Mouse (Mus musculus) heart, embryonic 16.5 days (tissue): ENCODE results near the gene Theg. TPM values are rescaled to one million over a fixed set of nuclear protein-coding genes. Genes with fewer than 3 reads are reported as not detected.
A peak's percentile ranks its signal among the peaks of the same experiment; 100 is the strongest.

Experiments used
- ATAC-seq: fragments of 200-750 bp; cut with Nextera tagmentation; replicated peaks from 2 replicates; pipeline ENCODE4 v1.8.0; 2017; ENCODE audit warnings: moderate number of reproducible peaks; ENCODE audit not compliant: insufficient read depth, low FRiP score; ENCODE audit errors: extremely low read depth
- H3K27ac ChIP-seq: fragments of 300-500 bp; sonication (generic); 2 replicates; pipeline ENCODE4 v1.5.1; 2014; ENCODE audit warnings: mild to moderate bottlenecking, low read length, control low read depth, moderate library complexity
- H3K27me3 ChIP-seq: fragments of 300-500 bp; sonication (generic); 2 replicates; pipeline ENCODE4 v1.6.1; 2014; ENCODE audit warnings: low read length, mixed read lengths; ENCODE audit not compliant: control insufficient read depth, insufficient read depth
- H3K36me3 ChIP-seq: fragments of 300-500 bp; sonication (generic); 2 replicates; pipeline ENCODE4 v1.6.1; 2014; ENCODE audit not compliant: control insufficient read depth, insufficient read depth
- H3K4me1 ChIP-seq: fragments of 300-500 bp; sonication (generic); 2 replicates; pipeline ENCODE4 v1.6.1; 2014; ENCODE audit warnings: low read length, mixed read lengths; ENCODE audit not compliant: control insufficient read depth, insufficient read depth
- H3K4me2 ChIP-seq: fragments of 300-500 bp; sonication (generic); 2 replicates; pipeline ENCODE4 v1.6.1; 2014; ENCODE audit warnings: low read depth, mild to moderate bottlenecking, control low read depth, low read length
- H3K4me3 ChIP-seq: fragments of 300-500 bp; sonication (generic); 2 replicates; pipeline ENCODE4 v1.5.1; 2014; ENCODE audit warnings: mild to moderate bottlenecking, control low read depth, low read length
- H3K9ac ChIP-seq: fragments of 300-500 bp; sonication (generic); 2 replicates; pipeline ENCODE4 v1.6.1; 2014; ENCODE audit warnings: low read length, control low read depth
- H3K9me3 ChIP-seq: fragments of 300-500 bp; sonication (generic); replicated peaks from 2 replicates; pipeline ENCODE4 v1.6.1; 2016; ENCODE audit warnings: low read length; ENCODE audit not compliant: control insufficient read depth
- WGBS: fragments of 180-500 bp; shearing (Covaris S2); extraction: QIAGEN DNeasy Blood & Tissue Kit; methylation state at CpG from one replicate; pipeline ENCODE4 v1.1.7; 2014; 5-methylcytosine and 5-hydroxymethylcytosine counted together
- microRNA-seq: library from miRNA; unstranded; fragments of <30 nt; microRNA quantifications from one replicate; pipeline ENCODE4, GENCODE M21; 2017
- polyA plus RNA-seq: library from polyadenylated mRNA; unstranded; fragments of >200 nt; fragmentation: Nextera tagmentation; extraction: Ambion mirVana; gene quantifications from 2 replicates; pipeline ENCODE4 v1.2.1, GENCODE M21; 2015

Gene Theg
- polyA plus RNA-seq, 1 experiment from 2014 or later, result not detected

DNA sequence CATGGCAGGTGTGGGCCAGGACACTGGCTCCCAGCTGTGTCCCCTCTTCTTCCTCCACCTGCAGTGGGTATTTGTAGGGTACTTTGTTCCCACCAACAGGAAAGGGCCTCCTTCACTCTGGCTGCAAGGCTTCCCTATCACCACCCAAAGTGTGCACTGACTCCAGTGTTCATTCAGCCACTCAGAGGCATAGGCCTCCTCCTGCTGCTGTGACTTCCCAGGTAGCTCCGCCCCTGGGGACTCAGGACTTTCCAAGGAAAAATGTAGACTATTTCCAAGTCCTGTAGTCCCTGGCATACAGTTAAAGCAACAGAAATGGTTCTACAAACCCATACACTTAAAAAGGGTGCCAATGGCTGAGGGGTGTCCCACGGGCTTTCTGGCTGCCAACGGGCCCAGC is 54.5 kb downstream of the Theg start:
- no peaks in the 10 kb centered on the region for H3K36me3 ChIP-seq
- H3K4me1 ChIP-seq, result peaks cover 4% of the 10 kb centered on the region; the same call in 1 of the 2 replicates
- H3K9me3 ChIP-seq, result no peaks in the 10 kb centered on the region
- H3K9ac ChIP-seq, result no peak overlapping the region
- peak overlapping the region; percentile 81 for H3K4me3 ChIP-seq
- WGBS, result 42% methylated on average over 3 of the region's 3 CpGs
- H3K27me3 ChIP-seq, result 0 out of 2 replicates have a peak, but pooled peaks cover 4% of the 10 kb centered on the region
- no peak for ATAC-seq
- peak overlapping the region; percentile 100 for H3K4me2 ChIP-seq
- H3K27ac ChIP-seq, result no peak overlapping the region

- Histone ChIP-seq H3K9me3 (no peaks in the 10 kb centered on the region), H3K9ac (no peak overlapping the region), H3K27me3 (0 out of 2 replicates have a peak, but pooled peaks cover 4% of the 10 kb centered on the region), H3K4me3 (no peak overlapping the region), H3K36me3 (0 out of 2 replicates have a peak, but pooled peaks cover 2% of the 10 kb centered on the region), H3K4me2 (no peak overlapping the region), H3K4me1 (peaks cover 4% of the 10 kb centered on the region; the same call in 1 of the 2 replicates), H3K27ac (no peak overlapping the region)
- no peak for ATAC-seq
- 87% methylated on average over 3 of the region's 3 CpGs for WGBS
Measured at GRCm38 (mm10) chr10:79531593-79531992, 55.5 kb downstream of the Theg start.

DNA sequence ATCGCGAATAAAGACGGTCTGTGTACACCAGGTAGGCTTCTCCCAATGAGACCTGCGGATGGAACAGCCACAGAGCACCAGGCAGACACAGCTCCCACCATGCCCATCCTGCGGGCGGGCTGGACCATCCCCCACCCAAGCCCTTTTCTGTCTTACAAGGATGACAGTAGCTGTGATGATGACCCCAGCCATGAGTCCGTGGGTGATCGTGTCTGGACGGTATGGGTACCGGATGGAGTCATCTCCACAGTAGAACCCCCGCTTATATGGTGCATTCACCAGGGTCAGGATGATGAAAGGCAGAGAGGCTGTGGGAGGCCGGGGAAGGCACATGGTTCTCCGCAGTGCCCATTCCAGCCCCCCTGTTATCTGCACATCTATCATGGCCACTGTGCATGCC is 56.4 kb downstream of the Theg start:
- H3K9me3 ChIP-seq, result no peaks in the 10 kb centered on the region
- H3K4me2 ChIP-seq, result no peak overlapping the region
- ATAC-seq, result no peak
- H3K4me3 ChIP-seq, result no peak overlapping the region
- no peak overlapping the region for H3K9ac ChIP-seq
- no peak overlapping the region for H3K27ac ChIP-seq
- H3K27me3 ChIP-seq, result 0 out of 2 replicates have a peak, but pooled peaks cover 4% of the 10 kb centered on the region
- H3K4me1 ChIP-seq, result peaks cover 4% of the 10 kb centered on the region; the same call in 1 of the 2 replicates
- 91% methylated on average over 13 of the region's 13 CpGs for WGBS
- H3K36me3 ChIP-seq, result 0 out of 2 replicates have a peak, but pooled peaks cover 2% of the 10 kb centered on the region

DNA sequence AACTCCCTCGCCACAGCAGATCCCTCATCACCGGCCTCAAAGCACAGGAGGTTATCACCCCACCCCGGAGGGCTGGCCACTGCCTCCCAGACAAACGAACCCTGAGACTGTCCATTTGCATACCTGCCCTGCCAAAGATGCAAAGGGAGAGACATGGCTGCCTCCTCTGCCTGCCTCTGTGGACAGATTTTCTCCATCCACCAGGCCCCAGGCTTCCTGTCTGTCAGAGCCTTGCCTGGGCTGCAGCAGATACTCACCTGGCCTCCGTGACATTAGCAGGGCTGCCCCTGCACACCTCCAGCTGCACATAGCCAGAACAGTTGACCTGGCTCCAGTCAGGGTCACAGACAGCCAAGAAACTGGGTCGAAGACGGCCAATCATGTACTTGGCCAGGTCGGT is 56.9 kb downstream of the Theg start:
- Histone ChIP-seq H3K27me3 (0 out of 2 replicates have a peak, but pooled peaks cover 4% of the 10 kb centered on the region), H3K4me2 (no peak overlapping the region)
- 66% methylated on average over 8 of the region's 8 CpGs for WGBS

DNA sequence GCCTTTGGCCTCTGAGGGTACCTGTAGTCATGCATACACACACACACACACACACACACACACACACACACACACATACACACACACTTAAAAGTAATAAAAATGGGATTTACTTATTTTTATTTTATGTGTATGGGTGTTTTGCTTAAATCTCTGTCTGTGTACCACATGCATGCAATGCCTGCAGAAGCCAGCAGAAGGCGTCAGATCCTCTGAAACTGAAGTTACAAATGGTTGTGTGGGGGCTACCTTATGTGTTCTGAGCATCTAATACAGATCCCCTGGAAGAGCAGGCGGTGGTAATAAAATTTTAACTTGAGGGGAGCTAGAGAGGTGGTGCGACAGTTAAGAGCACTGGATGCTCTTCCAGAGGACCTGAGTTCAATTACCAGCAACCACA is 59.0 kb downstream of the Theg start:
- Histone ChIP-seq H3K27me3 (no peaks in the 10 kb centered on the region), H3K27ac (no peak overlapping the region), H3K4me1 (no peaks in the 10 kb centered on the region), H3K9me3 (no peaks in the 10 kb centered on the region), H3K9ac (no peak overlapping the region), H3K36me3 (0 out of 2 replicates have a peak, but pooled peaks cover 2% of the 10 kb centered on the region), H3K4me2 (no peak overlapping the region), H3K4me3 (no peak overlapping the region)
- ATAC-seq, result no peak
- 86% methylated on average over 3 of the region's 3 CpGs for WGBS

More for the DNA sequence above, 56.9 kb downstream of the Theg start:
- Histone ChIP-seq H3K27ac (no peak overlapping the region), H3K4me3 (no peak overlapping the region), H3K4me1 (peaks cover 4% of the 10 kb centered on the region; the same call in 1 of the 2 replicates), H3K9me3 (no peaks in the 10 kb centered on the region), H3K9ac (no peak overlapping the region), H3K36me3 (0 out of 2 replicates have a peak, but pooled peaks cover 2% of the 10 kb centered on the region)
- ATAC-seq, result no peak

- WGBS, result 84% methylated on average over 6 of the region's 6 CpGs
- Histone ChIP-seq H3K36me3 (0 out of 2 replicates have a peak, but pooled peaks cover 2% of the 10 kb centered on the region), H3K4me2 (no peak overlapping the region), H3K27me3 (no peaks in the 10 kb centered on the region), H3K27ac (no peak overlapping the region), H3K4me3 (no peak overlapping the region), H3K4me1 (no peaks in the 10 kb centered on the region), H3K9me3 (no peaks in the 10 kb centered on the region), H3K9ac (no peak overlapping the region)
- ATAC-seq, result no peak
Measured at GRCm38 (mm10) chr10:79527453-79527845, 59.7 kb downstream of the Theg start.

DNA sequence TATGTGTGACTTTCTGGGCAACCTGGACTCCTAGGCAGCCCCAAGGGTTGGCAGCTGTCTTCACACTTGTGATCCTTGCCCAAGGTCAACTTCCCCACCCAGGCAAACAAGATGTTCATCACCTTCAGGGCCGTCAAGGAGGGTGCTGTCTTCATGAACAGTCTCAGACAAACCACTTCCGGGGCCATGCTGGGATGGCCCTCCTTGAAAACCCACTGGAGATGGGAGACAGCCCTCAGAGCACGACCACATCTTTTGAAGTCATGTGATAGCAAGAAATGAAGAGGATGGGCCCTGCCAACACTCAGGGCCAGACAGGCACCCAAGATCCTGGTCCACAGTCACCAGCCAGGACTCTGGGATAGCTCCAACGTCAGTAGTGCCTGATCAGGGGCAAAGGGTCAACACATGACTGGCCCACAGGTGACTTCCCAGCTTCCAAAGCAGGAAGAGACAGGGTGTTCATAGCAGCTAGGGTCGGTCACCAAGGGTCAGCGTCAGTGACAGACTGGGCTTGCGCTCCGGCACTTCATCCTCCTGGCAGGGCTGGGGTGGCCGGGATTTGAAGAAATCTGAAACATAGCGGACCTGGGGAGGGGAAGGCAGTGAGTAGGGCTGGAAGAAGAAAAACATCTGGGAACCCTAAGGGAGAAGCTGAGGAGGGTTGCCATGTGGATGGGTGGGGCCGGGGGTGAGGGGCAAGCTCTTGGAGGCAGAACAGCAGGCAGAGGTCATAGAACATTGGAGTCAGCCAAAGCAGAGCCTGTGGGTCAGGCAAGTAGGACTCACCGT is 60.3 kb downstream of the Theg start:
- no peaks in the 10 kb centered on the region for H3K4me1 ChIP-seq
- H3K9ac ChIP-seq, result no peak overlapping the region
- no peak overlapping the region for H3K4me2 ChIP-seq
- H3K36me3 ChIP-seq, result 0 out of 2 replicates have a peak, but pooled peaks cover 2% of the 10 kb centered on the region
- no peaks in the 10 kb centered on the region for H3K9me3 ChIP-seq
- 84% methylated on average over 12 of the region's 12 CpGs for WGBS
- no peaks in the 10 kb centered on the region for H3K27me3 ChIP-seq
- no peak; the same call in 1 of the 2 replicates for ATAC-seq
- H3K27ac ChIP-seq, result no peak overlapping the region
- H3K4me3 ChIP-seq, result no peak overlapping the region

Small RNAs within 50 kb of the gene (microRNA-seq; reads per million reads assigned to microRNA genes)
- gene Mir6909, result not detected

Other genes starting within 250 kb of the Theg start
- not detected in 2 replicates for gene Vmn2r82, start 230.8 kb downstream of the Theg start, polyA plus RNA-seq
- gene Vmn2r83, start 118.6 kb downstream of the Theg start, polyA plus RNA-seq, result not detected in 2 replicates
- gene Plpp2, start 53.5 kb downstream of the Theg start, polyA plus RNA-seq, result 6.7 and 9.8 TPM in 2 replicates
- 26.5 and 28.1 TPM in 2 replicates for gene Mier2, start 32.1 kb downstream of the Theg start, polyA plus RNA-seq
- gene C2cd4c, start 26.7 kb upstream of the Theg start, polyA plus RNA-seq, result 0.05 TPM in 1 of 2 replicates, not detected in the other
- 2.0 and 2.6 TPM in 2 replicates for gene Shc2, start 50.6 kb upstream of the Theg start, polyA plus RNA-seq
- gene Odf3l2, start 58.4 kb upstream of the Theg start, polyA plus RNA-seq, result not detected in 2 replicates
- gene Madcam1, start 77.2 kb upstream of the Theg start, polyA plus RNA-seq, result 1.4 and 1.8 TPM in 2 replicates
- 45.5 and 47.0 TPM in 2 replicates for gene Tpgs1, start 82.0 kb upstream of the Theg start, polyA plus RNA-seq
- 98.0 and 101 TPM in 2 replicates for gene Cdc34, start 94.9 kb upstream of the Theg start, polyA plus RNA-seq
- 1.1 and 1.3 TPM in 2 replicates for gene Gzmm, start 101.7 kb upstream of the Theg start, polyA plus RNA-seq
- gene Bsg, start 117.2 kb upstream of the Theg start, polyA plus RNA-seq, result 1,046 and 1,072 TPM in 2 replicates
- gene Hcn2, start 129.3 kb upstream of the Theg start, polyA plus RNA-seq, result not detected in 2 replicates
- 36.1 and 36.3 TPM in 2 replicates for gene Polrmt, start 159.2 kb upstream of the Theg start, polyA plus RNA-seq
- 0.13 TPM in 1 of 2 replicates, not detected in the other for gene Fgf22, start 167.7 kb upstream of the Theg start, polyA plus RNA-seq
- 56.0 and 57.4 TPM in 2 replicates for gene Rnf126, start 179.6 kb upstream of the Theg start, polyA plus RNA-seq
- gene Fstl3, start 189.9 kb upstream of the Theg start, polyA plus RNA-seq, result 22.6 and 26.7 TPM in 2 replicates
- 2.9 and 7.9 TPM in 2 replicates for gene Prss57, start 203.6 kb upstream of the Theg start, polyA plus RNA-seq
- 59.6 and 67.6 TPM in 2 replicates for gene Palm, start 206.2 kb upstream of the Theg start, polyA plus RNA-seq
- gene Misp, start 233.7 kb upstream of the Theg start, polyA plus RNA-seq, result 1.8 and 1.9 TPM in 2 replicates